Mouse (Mus musculus): ENCODE measurements around the gene 4931406P16Rik.

DNA sequence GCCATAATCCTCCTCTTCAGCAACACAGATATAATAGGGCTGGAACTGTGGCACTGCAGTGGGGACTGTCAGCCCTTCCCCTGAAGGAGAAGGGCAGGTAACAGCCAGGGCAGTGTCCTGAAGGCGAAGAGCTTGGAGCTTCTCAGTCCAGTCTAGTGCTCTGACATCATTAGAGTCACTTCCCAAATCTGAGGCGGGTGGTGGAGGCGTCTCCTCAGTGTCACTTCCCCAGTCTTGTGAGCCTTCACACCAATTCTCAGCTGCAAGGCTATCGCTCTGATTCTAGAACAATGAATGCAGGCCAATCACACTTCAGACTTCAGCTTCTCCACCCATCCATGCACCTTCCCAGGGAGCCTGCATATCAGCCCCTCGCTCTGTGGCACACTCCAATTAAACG lies 120.5 kb downstream of the 4931406P16Rik start:
- no peak for TF ChIP-seq POLR2A (IDR thresholded peaks at IDR 0.05; ENCODE audit: borderline replicate concordance, insufficient read depth, low read length)
- no peak for TF ChIP-seq CTCF (IDR thresholded peaks at IDR 0.05; ENCODE audit: borderline replicate concordance, insufficient read depth, low read depth, low read length)
